Mouse (Mus musculus): ENCODE data around the gene Agap1. TPM values are rescaled to one million over a fixed set of nuclear protein-coding genes. Genes with fewer than 3 reads are reported as not detected.

Agap1 gene
- total and polyA plus RNA-seq, 2 experiments from 2014 or later, result 45.9 to 175 TPM

GRCm38 (mm10) chr1:89474853-89475252 is 20.2 kb downstream of the Agap1 start:
- no peak for TF ChIP-seq CTCF (IDR thresholded peaks at IDR 0.05)
- no peak overlapping the region for H3K4me3 ChIP-seq (ENCODE audit: low read depth, low read length)
- no peak overlapping the region for H3K9ac ChIP-seq (replicated peaks; ENCODE audit: low read length, poor library complexity, severe bottlenecking)
- no peaks in the 10 kb centered on the region for H3K36me3 ChIP-seq (ENCODE audit: insufficient read depth, low read length)
- H3K4me1 ChIP-seq (ENCODE audit: insufficient read depth, low read length), result peaks cover 9% of the 10 kb centered on the region
- no peaks in the 10 kb centered on the region for H3K27me3 ChIP-seq (ENCODE audit: insufficient read depth, low read length)
- no peaks in the 10 kb centered on the region for H3K9me3 ChIP-seq (ENCODE audit: low read length)
- no peak overlapping the region for H3K27ac ChIP-seq (ENCODE audit: low read depth, low read length)
- ATAC-seq (ENCODE audit: low FRiP score), result no peak
- WGBS, result 65% methylated on average over 9 of the region's 9 CpGs
- no peak for DNase-seq (ENCODE audit: low spot score)
- H3K4me2 ChIP-seq (ENCODE audit: low read depth, low read length, poor library complexity, severe bottlenecking), result no peak overlapping the region

GRCm38 (mm10) chr1:89477033-89477432 is 22.4 kb downstream of the Agap1 start:
- Histone ChIP-seq H3K4me3 (ENCODE audit: low read depth, low read length) (no peak overlapping the region), H3K27me3 (ENCODE audit: insufficient read depth, low read length) (no peaks in the 10 kb centered on the region), H3K27ac (ENCODE audit: low read depth, low read length) (no peak overlapping the region), H3K36me3 (ENCODE audit: insufficient read depth, low read length) (no peaks in the 10 kb centered on the region), H3K4me1 (ENCODE audit: insufficient read depth, low read length) (no peaks in the 10 kb centered on the region; the same call in 1 of the 2 replicates), H3K9me3 (ENCODE audit: low read length) (no peaks in the 10 kb centered on the region), H3K9ac (replicated peaks; ENCODE audit: low read length, poor library complexity, severe bottlenecking) (no peak overlapping the region), H3K4me2 (ENCODE audit: low read depth, low read length, poor library complexity, severe bottlenecking) (no peak overlapping the region)
- no peak for ATAC-seq (ENCODE audit: low FRiP score)
- WGBS, result 93% methylated on average over 5 of the region's 5 CpGs
- TF ChIP-seq CTCF (IDR thresholded peaks at IDR 0.05), result no peak
- no peak for DNase-seq (ENCODE audit: low spot score)

- WGBS, result 90% methylated on average over 4 of the region's 4 CpGs
- Histone ChIP-seq H3K4me2 (ENCODE audit: low read depth, low read length, poor library complexity, severe bottlenecking) (no peak overlapping the region), H3K36me3 (ENCODE audit: insufficient read depth, low read length) (no peaks in the 10 kb centered on the region), H3K27ac (ENCODE audit: low read depth, low read length) (no peak overlapping the region), H3K4me1 (ENCODE audit: insufficient read depth, low read length) (peaks cover 3% of the 10 kb centered on the region), H3K9ac (replicated peaks; ENCODE audit: low read length, poor library complexity, severe bottlenecking) (no peak overlapping the region), H3K27me3 (ENCODE audit: insufficient read depth, low read length) (no peaks in the 10 kb centered on the region), H3K4me3 (ENCODE audit: low read depth, low read length) (no peak overlapping the region), H3K9me3 (ENCODE audit: low read length) (no peaks in the 10 kb centered on the region)
- DNase-seq (ENCODE audit: low spot score) (no peak), ATAC-seq (ENCODE audit: low FRiP score) (no peak)
- TF ChIP-seq CTCF (IDR thresholded peaks at IDR 0.05), result no peak
Observed at GRCm38 (mm10) chr1:89478571-89479460, 24.2 kb downstream of the Agap1 start.

GRCm38 (mm10) chr1:89481154-89481553 is 26.5 kb downstream of the Agap1 start:
- Histone ChIP-seq H3K36me3 (ENCODE audit: insufficient read depth, low read length) (no peaks in the 10 kb centered on the region), H3K4me3 (ENCODE audit: low read depth, low read length) (no peak overlapping the region), H3K27me3 (ENCODE audit: insufficient read depth, low read length) (no peaks in the 10 kb centered on the region), H3K9ac (replicated peaks; ENCODE audit: low read length, poor library complexity, severe bottlenecking) (no peak overlapping the region), H3K27ac (ENCODE audit: low read depth, low read length) (no peak overlapping the region), H3K9me3 (ENCODE audit: low read length) (no peaks in the 10 kb centered on the region), H3K4me1 (ENCODE audit: insufficient read depth, low read length) (peaks cover 3% of the 10 kb centered on the region; the same call in 1 of the 2 replicates), H3K4me2 (ENCODE audit: low read depth, low read length, poor library complexity, severe bottlenecking) (no peak overlapping the region)
- WGBS, result 90% methylated on average over 9 of the region's 9 CpGs
- ATAC-seq (ENCODE audit: low FRiP score), result no peak
- no peak for DNase-seq (ENCODE audit: low spot score)
- no peak for TF ChIP-seq CTCF (IDR thresholded peaks at IDR 0.05)

- 69% methylated on average over 5 of the region's 5 CpGs for WGBS
- DNase-seq (ENCODE audit: low spot score) (no peak), ATAC-seq (ENCODE audit: low FRiP score) (no peak; the same call in 1 of the 2 replicates)
- Histone ChIP-seq H3K9me3 (ENCODE audit: low read length) (no peaks in the 10 kb centered on the region), H3K36me3 (ENCODE audit: insufficient read depth, low read length) (no peaks in the 10 kb centered on the region), H3K27me3 (ENCODE audit: insufficient read depth, low read length) (no peaks in the 10 kb centered on the region), H3K4me3 (ENCODE audit: low read depth, low read length) (no peak overlapping the region), H3K9ac (replicated peaks; ENCODE audit: low read length, poor library complexity, severe bottlenecking) (no peak overlapping the region), H3K27ac (ENCODE audit: low read depth, low read length) (no peak overlapping the region), H3K4me1 (ENCODE audit: insufficient read depth, low read length) (peaks cover 3% of the 10 kb centered on the region; the same call in 1 of the 2 replicates), H3K4me2 (ENCODE audit: low read depth, low read length, poor library complexity, severe bottlenecking) (no peak overlapping the region)
- no peak for TF ChIP-seq CTCF (IDR thresholded peaks at IDR 0.05)
Observed at GRCm38 (mm10) chr1:89482812-89483211, 28.2 kb downstream of the Agap1 start.

- no peak for ATAC-seq (ENCODE audit: low FRiP score)
- no peak for DNase-seq (ENCODE audit: low spot score)
- Histone ChIP-seq H3K27ac (ENCODE audit: low read depth, low read length) (no peak overlapping the region), H3K27me3 (ENCODE audit: insufficient read depth, low read length) (no peaks in the 10 kb centered on the region), H3K9me3 (ENCODE audit: low read length) (no peaks in the 10 kb centered on the region), H3K4me2 (ENCODE audit: low read depth, low read length, poor library complexity, severe bottlenecking) (no peak overlapping the region), H3K4me1 (ENCODE audit: insufficient read depth, low read length) (peaks cover 3% of the 10 kb centered on the region; the same call in 1 of the 2 replicates), H3K36me3 (ENCODE audit: insufficient read depth, low read length) (no peaks in the 10 kb centered on the region), H3K9ac (replicated peaks; ENCODE audit: low read length, poor library complexity, severe bottlenecking) (no peak overlapping the region), H3K4me3 (ENCODE audit: low read depth, low read length) (no peak overlapping the region)
- no peak for TF ChIP-seq CTCF (IDR thresholded peaks at IDR 0.05)
- 96% methylated on average over 6 of the region's 6 CpGs for WGBS
Observed at GRCm38 (mm10) chr1:89486891-89487290, 32.3 kb downstream of the Agap1 start.
